In genomic region chr8:84339320-84339719, GRCm38 (mm10) we compare ENCODE assay signal across 13 mouse cellular contexts. TPM values are rescaled to one million over a fixed set of nuclear protein-coding genes. Genes with fewer than 3 reads are reported as not detected.
A peak's percentile ranks its signal among the peaks of the same experiment; 100 is the strongest.
DNase-seq lines count a peak whose midpoint lies in the region; ATAC-seq lines count a peak whose summit lies in the region.
"Had no signal": no experiment of that assay in that cellular context is flagged by ENCODE, and none has a peak within 500 bp of the region (broad histone marks: within the 10 kb centered on the region; RNA-seq: fewer than 3 reads in every experiment).

No protein-coding gene starts in this region.

- peak overlapping the region; percentile 29; the same call in 1 of the 2 replicates for H3K4me3 ChIP-seq in forebrain, embryonic 10.5 days
- H3K4me3 ChIP-seq in forebrain, embryonic 14.5 days (ENCODE audit: low read depth, low read length), result no peak overlapping the region
- no peak overlapping the region for H3K4me3 ChIP-seq in neural tube, embryonic 11.5 days (ENCODE audit: low read depth, low read length)
- H3K4me3 ChIP-seq in neural tube, embryonic 15.5 days (replicated peaks), result no peak overlapping the region
- H3K4me3 ChIP-seq: erythroblast, embryonic 14.5 days; liver, embryonic 13.5 days had no signal

- peaks cover 44% of the 10 kb centered on the region for H3K27me3 ChIP-seq in forebrain, embryonic 10.5 days (ENCODE audit: poor library complexity, severe bottlenecking)
- H3K27me3 ChIP-seq in forebrain, embryonic 14.5 days (replicated peaks; ENCODE audit: control insufficient read depth, insufficient read depth, low read length), result peaks cover 11% of the 10 kb centered on the region; the same call in 1 of the 2 replicates
- peaks cover 13% of the 10 kb centered on the region for H3K27me3 ChIP-seq in neural tube, embryonic 11.5 days (ENCODE audit: control insufficient read depth, insufficient read depth, low read length)
- H3K27me3 ChIP-seq in neural tube, embryonic 15.5 days (replicated peaks), result peaks cover 28% of the 10 kb centered on the region

- ATAC-seq in forebrain, embryonic 14.5 days, result no peak
- no peak for ATAC-seq in neural tube, embryonic 11.5 days (ENCODE audit: insufficient read depth, low FRiP score, low TSS enrichment)
- ATAC-seq in neural tube, embryonic 15.5 days (ENCODE audit: low FRiP score), result no peak
- no peak for ATAC-seq in CD4-positive, CD25-positive, alpha-beta regulatory T cell, adult 4 months

- H3K27ac ChIP-seq in forebrain, embryonic 10.5 days, result no peak overlapping the region
- H3K27ac ChIP-seq in forebrain, embryonic 14.5 days (ENCODE audit: low read depth, low read length), result no peak overlapping the region
- no peak overlapping the region for H3K27ac ChIP-seq in neural tube, embryonic 11.5 days (ENCODE audit: low read depth, low read length)
- no peak overlapping the region for H3K27ac ChIP-seq in neural tube, embryonic 15.5 days (replicated peaks)
- H3K27ac ChIP-seq: liver, embryonic 13.5 days had no signal

- no peaks in the 10 kb centered on the region for H3K36me3 ChIP-seq in forebrain, embryonic 10.5 days (replicated peaks)
- no peaks in the 10 kb centered on the region for H3K36me3 ChIP-seq in forebrain, embryonic 14.5 days (ENCODE audit: control insufficient read depth, insufficient read depth, low read length)
- no peaks in the 10 kb centered on the region for H3K36me3 ChIP-seq in neural tube, embryonic 11.5 days (ENCODE audit: control insufficient read depth, insufficient read depth, low read length)
- no peaks in the 10 kb centered on the region for H3K36me3 ChIP-seq in neural tube, embryonic 15.5 days
- H3K36me3 ChIP-seq: liver, embryonic 13.5 days had no signal

- no peak for DNase-seq in forebrain, embryonic 10.5 days (ENCODE audit: extremely low spot score, low spot score)
- DNase-seq in forebrain, embryonic 14.5 days (ENCODE audit: low spot score), result no peak
- DNase-seq in neural tube, embryonic 11.5 days (ENCODE audit: low spot score), result peak; percentile 23
- DNase-seq in c-Kit-positive CD71-positive TER-119-negative erythroid progenitor cells, embryonic 14.5 days (ENCODE audit: low read depth), result peak; percentile 21
- peak; percentile 79 to 81 for DNase-seq in cerebellum, postnatal 36 days
- DNase-seq in layer of hippocampus, adult 18-20 months (ENCODE audit: low spot score in 2 of 2), result no peak
- DNase-seq: B cell, adult 2 months; liver, embryonic 13.5 days; lung, postnatal 36 days; right cerebral cortex, postnatal 4 days had no signal

- no peak overlapping the region for H3K9ac ChIP-seq in forebrain, embryonic 14.5 days (ENCODE audit: low read length)
- no peak overlapping the region for H3K9ac ChIP-seq in neural tube, embryonic 11.5 days (ENCODE audit: low read length)
- no peak overlapping the region for H3K9ac ChIP-seq in neural tube, embryonic 15.5 days (replicated peaks)
- H3K9ac ChIP-seq: liver, embryonic 13.5 days had no signal

- no peak overlapping the region for H3K4me2 ChIP-seq in forebrain, embryonic 14.5 days (ENCODE audit: low read length)
- H3K4me2 ChIP-seq in neural tube, embryonic 11.5 days (ENCODE audit: low read depth), result no peak overlapping the region
- H3K4me2 ChIP-seq in neural tube, embryonic 15.5 days, result no peak overlapping the region
- H3K4me2 ChIP-seq: liver, embryonic 13.5 days had no signal

- WGBS in forebrain, embryonic 10.5 days, result 6% methylated on average over 7 of the region's 7 CpGs
- WGBS in forebrain, embryonic 14.5 days, result 1% methylated on average over 7 of the region's 7 CpGs
- WGBS in neural tube, embryonic 11.5 days, result 5% methylated on average over 7 of the region's 7 CpGs
- WGBS in neural tube, embryonic 15.5 days, result 7% methylated on average over 7 of the region's 7 CpGs

- H3K9me3 ChIP-seq in forebrain, embryonic 10.5 days, result no peaks in the 10 kb centered on the region
- H3K9me3 ChIP-seq in forebrain, embryonic 14.5 days (replicated peaks; ENCODE audit: control insufficient read depth, low read length), result no peaks in the 10 kb centered on the region
- H3K9me3 ChIP-seq in neural tube, embryonic 11.5 days (ENCODE audit: control insufficient read depth, low read length), result no peaks in the 10 kb centered on the region
- no peaks in the 10 kb centered on the region for H3K9me3 ChIP-seq in neural tube, embryonic 15.5 days (replicated peaks)
- H3K9me3 ChIP-seq: liver, embryonic 13.5 days had no signal

- peaks cover 12% of the 10 kb centered on the region for H3K4me1 ChIP-seq in forebrain, embryonic 10.5 days
- no peaks in the 10 kb centered on the region for H3K4me1 ChIP-seq in forebrain, embryonic 14.5 days (ENCODE audit: control insufficient read depth, insufficient read depth, low read length)
- no peaks in the 10 kb centered on the region for H3K4me1 ChIP-seq in neural tube, embryonic 11.5 days (ENCODE audit: control insufficient read depth, insufficient read depth, low read length)
- H3K4me1 ChIP-seq in neural tube, embryonic 15.5 days, result peaks cover 10% of the 10 kb centered on the region
- H3K4me1 ChIP-seq: liver, embryonic 13.5 days had no signal

RNA-seq across cellular contexts. Expression of gene Cacna1a, which starts 48.9 kb away (rescaled TPM):
- polyA plus RNA-seq in forebrain, embryonic 10.5 days (2016; fragmentation: Nextera tagmentation; extraction: Ambion mirVana), result 6.0 and 7.4 TPM in 2 replicates
- polyA plus RNA-seq in forebrain, embryonic 14.5 days (2014; fragmentation: Nextera tagmentation; extraction: Ambion mirVana), result 3.2 and 6.0 TPM in 2 replicates
- 4.6 and 6.9 TPM in 2 replicates for polyA plus RNA-seq in neural tube, embryonic 11.5 days (2014; fragmentation: Nextera tagmentation; extraction: Ambion mirVana)
- 18.3 and 23.6 TPM in 2 replicates for polyA plus RNA-seq in neural tube, embryonic 15.5 days (2015; fragmentation: Nextera tagmentation; extraction: Ambion mirVana)
- polyA plus RNA-seq in CD4-positive, CD25-positive, alpha-beta regulatory T cell, adult 4 months (2017; shearing (Covaris generic)), result 10 to 100 TPM in 1 of 2 experiments, 1 to 10 TPM in 1; 8.0 to 11.2 TPM
- total RNA-seq in layer of hippocampus, adult 18-20 months (2021), result 100 to 1,000 TPM; 156 to 184 TPM

Comparison
In these comparisons a context has a peak if more than half of its experiments do, and no peak if none do; other contexts are left out.
1. DNase-seq: peak in neural tube, embryonic 11.5 days (single experiment), c-Kit-positive CD71-positive TER-119-negative erythroid progenitor cells, embryonic 14.5 days (single experiment) and cerebellum, postnatal 36 days (2 of 2); none in forebrain, embryonic 10.5 days (single experiment), forebrain, embryonic 14.5 days (single experiment) and layer of hippocampus, adult 18-20 months (0 of 2).